In the genomic region with DNA sequence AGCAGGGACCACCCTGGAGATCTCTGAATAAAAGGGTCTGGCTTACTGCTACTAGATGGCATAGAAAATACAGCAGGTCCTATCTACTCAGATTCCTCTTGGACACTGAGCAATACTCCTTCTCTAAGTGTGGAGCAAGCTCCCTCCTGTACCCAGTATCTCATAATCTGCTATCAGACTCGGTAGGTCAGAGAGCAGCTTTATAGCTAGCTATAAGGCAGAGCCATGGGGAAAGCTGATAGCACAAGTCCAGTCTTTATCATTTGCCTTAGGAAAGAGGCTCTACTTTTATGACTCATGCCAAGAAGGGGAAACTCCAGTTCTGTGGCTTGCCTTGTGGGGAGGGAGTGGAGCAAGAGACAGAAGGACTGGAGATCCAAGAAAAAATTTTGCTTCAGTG, we compare ENCODE assay signal across 22 mouse cellular contexts. TPM values are rescaled to one million over a fixed set of nuclear protein-coding genes. Genes with fewer than 3 reads are reported as not detected.
"Had no signal": no experiment of that assay in that cellular context is flagged by ENCODE, and none has a peak within 500 bp of the region (broad histone marks: within the 10 kb centered on the region; RNA-seq: fewer than 3 reads in every experiment).

No protein-coding gene starts in this region.

- ATAC-seq: liver, postnatal 0 days; lung, postnatal 0 days had no signal

- H3K4me1 ChIP-seq: kidney, embryonic 15.5 days; limb, embryonic 12.5 days; limb, embryonic 15.5 days; neural tube, embryonic 13.5 days; stomach, embryonic 15.5 days had no signal

- H3K4me3 ChIP-seq: kidney, embryonic 15.5 days; limb, embryonic 12.5 days; limb, embryonic 15.5 days; megakaryocyte, embryonic 14.5 days; midbrain, embryonic 10.5 days; neural tube, embryonic 13.5 days; stomach, embryonic 15.5 days had no signal

- H3K9me3 ChIP-seq: kidney, embryonic 15.5 days; limb, embryonic 12.5 days; limb, embryonic 15.5 days; megakaryocyte, embryonic 14.5 days; midbrain, embryonic 10.5 days; neural tube, embryonic 13.5 days; stomach, embryonic 15.5 days had no signal

- H3K4me2 ChIP-seq: kidney, embryonic 15.5 days; limb, embryonic 12.5 days; limb, embryonic 15.5 days; liver, embryonic 11.5 days; lung, embryonic 14.5 days; neural tube, embryonic 13.5 days; stomach, embryonic 15.5 days had no signal

- H3K9ac ChIP-seq: kidney, embryonic 15.5 days; limb, embryonic 12.5 days; limb, embryonic 15.5 days; liver, embryonic 14.5 days; liver, postnatal 0 days; lung, embryonic 14.5 days; neural tube, embryonic 13.5 days; stomach, embryonic 15.5 days had no signal

- H3K27ac ChIP-seq: kidney, embryonic 15.5 days; limb, embryonic 12.5 days; limb, embryonic 15.5 days; liver, embryonic 14.5 days; macrophage; midbrain, embryonic 10.5 days; neural tube, embryonic 13.5 days; stomach, embryonic 15.5 days had no signal

- H3K36me3 ChIP-seq: kidney, embryonic 15.5 days; limb, embryonic 12.5 days; limb, embryonic 15.5 days; midbrain, embryonic 10.5 days; neural tube, embryonic 13.5 days; stomach, embryonic 15.5 days had no signal

- H3K27me3 ChIP-seq: kidney, embryonic 15.5 days; limb, embryonic 12.5 days; limb, embryonic 15.5 days; neural tube, embryonic 13.5 days; stomach, embryonic 15.5 days had no signal

- DNase-seq: kidney, adult 8-10 months; kidney, postnatal 10 days; kidney, postnatal 4 days; left cerebral cortex, postnatal 4 days; liver, postnatal 0 days; lung, embryonic 14.5 days; midbrain, embryonic 14.5 days; retina, postnatal 1 day; thymus, adult 18-20 months; thymus, postnatal 36 days had no signal

RNA-seq across cellular contexts. Expression of gene Arl14, which starts 18.8 kb away (rescaled TPM):
- polyA plus RNA-seq: limb, embryonic 12.5 days; limb, embryonic 15.5 days; liver, embryonic 11.5 days; liver, embryonic 14.5 days; liver, postnatal 0 days; macrophage; midbrain, embryonic 10.5 days; midbrain, embryonic 14.5 days; neural tube, embryonic 13.5 days; testis, adult 2 months had no signal
